In genomic region chr12:86132799-86133198, GRCm38 (mm10) we compare ENCODE assay signal across 8 mouse cellular contexts. TPM values are rescaled to one million over a fixed set of nuclear protein-coding genes. Genes with fewer than 3 reads are reported as not detected.
DNase-seq lines count a peak whose midpoint lies in the region; ATAC-seq and TF ChIP-seq lines count a peak whose summit lies in the region.

No protein-coding gene starts in this region.

- TF ChIP-seq CTCF in cerebellum, adult 2 months (IDR thresholded peaks at IDR 0.05; ENCODE audit: borderline replicate concordance, insufficient read depth, low read depth, low read length) = peak; percentile 63; the same call in 1 of the 2 replicates

- peaks cover 3% of the 10 kb centered on the region; the same call in 1 of the 2 replicates for H3K4me1 ChIP-seq in cerebellum, adult 2 months (ENCODE audit: control insufficient read depth, insufficient read depth, low read length)

- H3K27me3 ChIP-seq in cerebellum, adult 2 months (ENCODE audit: control insufficient read depth, insufficient read depth, low read length) = no peaks in the 10 kb centered on the region
- H3K27me3 ChIP-seq in splenic B cell, adult 2 months (ENCODE audit: control insufficient read depth, insufficient read depth, low read length, poor library complexity, severe bottlenecking) = no peaks in the 10 kb centered on the region; the same call in 1 of the 2 replicates

- no peak for TF ChIP-seq POLR2A in cerebellum, adult 2 months (IDR thresholded peaks at IDR 0.05; ENCODE audit: borderline replicate concordance, insufficient read depth, low read length)

- H3K4me3 ChIP-seq in cerebellum, adult 2 months (replicated peaks; ENCODE audit: insufficient read depth, low read depth, low read length) = no peak overlapping the region

- intact Hi-C loops in heart, postnatal 25 days (cut with DNase I) = loop anchor here (1.0 to 5.0 kb wide), 4 partner anchors 175 to 482 kb away; no protein-coding TSS in a partner anchor

- no peak overlapping the region for H3K27ac ChIP-seq in cerebellum, adult 2 months (ENCODE audit: insufficient read depth, low read length)

- peak; percentile 59 to 83 for DNase-seq in heart, adult 18-20 months
- no peak for DNase-seq in heart, postnatal 25 days (ENCODE audit: low spot score)
- DNase-seq in ES-CJ7 (ENCODE audit: low read depth, low spot score) = peak; percentile 62
- peak; percentile 47 to 81 for DNase-seq in cerebellum, adult 2 months
- DNase-seq in layer of hippocampus, adult 8-10 months (ENCODE audit: low spot score in 2 of 2) = peak; percentile 69 to 72
- peak; percentile 70 for DNase-seq in splenic B cell, adult 2 months (ENCODE audit: low read depth, low spot score)

- WGBS in cerebellum, adult 2 months = 1% methylated on average over 2 of the region's 2 CpGs

- ATAC-seq in frontal cortex, adult (ENCODE audit: low TSS enrichment) = peak; percentile 86
- peak; percentile 80 for ATAC-seq in megakaryocyte progenitor cell, adult 5-6 weeks (replicated peaks; ENCODE audit: poor library complexity)

- no peaks in the 10 kb centered on the region for H3K36me3 ChIP-seq in splenic B cell, adult 2 months (ENCODE audit: control insufficient read depth, insufficient read depth, low read length, poor library complexity, severe bottlenecking)

RNA-seq across cellular contexts. Expression of gene Ift43, which starts 50.5 kb away (rescaled TPM):
- total RNA-seq in heart, adult 18-20 months (2021) = 10 to 100 TPM; 21.5 to 23.9 TPM
- 10 to 100 TPM; 23.0 to 24.5 TPM for total RNA-seq in heart, postnatal 25 days (2021)
- polyA plus RNA-seq in cerebellum, adult 2 months (2012; rRNA removed) = 33.7 and 34.9 TPM in 2 replicates
- 10 to 100 TPM; 13.0 to 18.5 (median 15.4) TPM for total RNA-seq in layer of hippocampus, adult 8-10 months (2022)
- total RNA-seq in megakaryocyte progenitor cell, adult 5-6 weeks (2015) = 0.57 TPM in 1 of 2 replicates, not detected in the other
- total RNA-seq in megakaryocyte progenitor cell, adult 5-6 weeks (2017) = 1.2 TPM in 1 of 2 replicates, not detected in the other

RNA-seq across cellular contexts. Expression of gene Tgfb3, which starts 54.0 kb away (rescaled TPM):
- total RNA-seq in heart, adult 18-20 months (2021) = 10 to 100 TPM; 13.1 to 13.5 TPM
- 10 to 100 TPM; 14.8 to 16.5 TPM for total RNA-seq in heart, postnatal 25 days (2021)
- 15.2 and 15.7 TPM in 2 replicates for polyA plus RNA-seq in cerebellum, adult 2 months (2012; rRNA removed)
- total RNA-seq in layer of hippocampus, adult 8-10 months (2022) = 10 to 100 TPM; 13.7 to 19.9 (median 16.0) TPM
- not detected in 2 replicates for total RNA-seq in megakaryocyte progenitor cell, adult 5-6 weeks (2015)
- 0.17 TPM in 1 of 2 replicates, not detected in the other for total RNA-seq in megakaryocyte progenitor cell, adult 5-6 weeks (2017)

Comparison
In these comparisons a context has a peak if more than half of its experiments do, and no peak if none do; other contexts are left out.
1. RNA of gene Ift43, which starts 50.5 kb away (total RNA-seq): 23.0 to 24.5 TPM in heart, postnatal 25 days, 21.5 to 23.9 TPM in heart, adult 18-20 months and 13.0 to 18.5 TPM in layer of hippocampus, adult 8-10 months; 0.57 to 1.2 TPM in megakaryocyte progenitor cell, adult 5-6 weeks; every median in the first group is over 4 times any median in the second.
2. RNA of gene Tgfb3, which starts 54.0 kb away (total RNA-seq): 14.8 to 16.5 TPM in heart, postnatal 25 days, 13.7 to 19.9 TPM in layer of hippocampus, adult 8-10 months and 13.1 to 13.5 TPM in heart, adult 18-20 months; 0.17 TPM in megakaryocyte progenitor cell, adult 5-6 weeks; every median in the first group is over 10 times any median in the second.